Mouse (Mus musculus) cerebellum, postnatal 25 days (tissue): ENCODE measurements around the gene 4930404N11Rik.

Experiments used
- DNase-seq, 2 experiments: peaks; one replicate each; pipeline ENCODE4 v3.0.0; 2021; ENCODE audit warnings: mixed read lengths in 2 of 2

4930404N11Rik gene

GRCm38 (mm10) chr10:81327959-81328358 is 37.7 kb downstream of the 4930404N11Rik start:
- DNase-seq, result no peak

- no peak for DNase-seq
Measured at GRCm38 (mm10) chr10:81326858-81327257, 38.8 kb downstream of the 4930404N11Rik start.

- peak in 1 of 2 experiments; percentile 28 for DNase-seq
Measured at GRCm38 (mm10) chr10:81325781-81326180, 39.8 kb downstream of the 4930404N11Rik start.

- DNase-seq, result peak in 1 of 2 experiments; percentile 26
Measured at GRCm38 (mm10) chr10:81325176-81325575, 40.4 kb downstream of the 4930404N11Rik start.

- DNase-seq, result peak in 1 of 2 experiments; percentile 45
Measured at GRCm38 (mm10) chr10:81323791-81324530, 41.7 kb downstream of the 4930404N11Rik start.

- no peak for DNase-seq
Measured at GRCm38 (mm10) chr10:81323141-81323775, 42.4 kb downstream of the 4930404N11Rik start.

GRCm38 (mm10) chr10:81322444-81322843 is 43.2 kb downstream of the 4930404N11Rik start:
- DNase-seq, result peak; percentile 12 to 59

- no peak for DNase-seq
Measured at GRCm38 (mm10) chr10:81321436-81321835, 44.2 kb downstream of the 4930404N11Rik start.

- DNase-seq, result peak; percentile 96 to 99
Measured at GRCm38 (mm10) chr10:81320550-81321347, 44.9 kb downstream of the 4930404N11Rik start, which contains the start of gene Cactin. TSS of gene Cactin (plus strand) at chr10:81321103.

GRCm38 (mm10) chr10:81319741-81320549 is 45.7 kb downstream of the 4930404N11Rik start:
- peak in 1 of 2 experiments; percentile 53 for DNase-seq

- peak in 1 of 2 experiments; percentile 53 for DNase-seq
Measured at GRCm38 (mm10) chr10:81319330-81319699, 46.3 kb downstream of the 4930404N11Rik start.

GRCm38 (mm10) chr10:81318589-81319329 is 46.9 kb downstream of the 4930404N11Rik start:
- DNase-seq, result peak; percentile 45 to 71

GRCm38 (mm10) chr10:81317273-81317672 is 48.3 kb downstream of the 4930404N11Rik start:
- peak; percentile 43 to 46 for DNase-seq

- DNase-seq, result peak; percentile 52 to 63
Measured at GRCm38 (mm10) chr10:81316338-81317060, 49.1 kb downstream of the 4930404N11Rik start.

- no peak for DNase-seq
Measured at GRCm38 (mm10) chr10:81315587-81315986, 50.0 kb downstream of the 4930404N11Rik start.

GRCm38 (mm10) chr10:81314201-81314600 is 51.4 kb downstream of the 4930404N11Rik start:
- DNase-seq, result peak in 1 of 2 experiments; percentile 27

GRCm38 (mm10) chr10:81313581-81313980 is 52.0 kb downstream of the 4930404N11Rik start:
- peak; percentile 25 to 55 for DNase-seq
